Mouse (Mus musculus) granulocyte monocyte progenitor cell, adult 5-6 weeks (primary cell): ENCODE measurements around the gene Itpr1. TPM values are rescaled to one million over a fixed set of nuclear protein-coding genes. Genes with fewer than 3 reads are reported as not detected.

ENCODE experiments used
- ATAC-seq: replicated peaks from 2 replicates; pipeline ENCODE4 v1.8.0; 2016; ENCODE audit warnings: mild to moderate bottlenecking, moderate TSS enrichment, inconsistent platforms; ENCODE audit not compliant: poor library complexity, severe bottlenecking
- total RNA-seq, 2 experiments: library from RNA; stranded (forward) in 1 of 2; stranded (reverse) in 1 of 2; fragments of 200-712, 200-1000 nt in 1 of 2; fragments of >200 nt in 1 of 2; fragmentation: Nextera tagmentation in 1 of 2; gene quantifications; 2 replicates each; pipeline ENCODE4 v1.2.3; 2014 to 2017

Gene Itpr1
- total RNA-seq, 2 experiments from 2014 or later = 56.4 to 94.5 TPM

DNA sequence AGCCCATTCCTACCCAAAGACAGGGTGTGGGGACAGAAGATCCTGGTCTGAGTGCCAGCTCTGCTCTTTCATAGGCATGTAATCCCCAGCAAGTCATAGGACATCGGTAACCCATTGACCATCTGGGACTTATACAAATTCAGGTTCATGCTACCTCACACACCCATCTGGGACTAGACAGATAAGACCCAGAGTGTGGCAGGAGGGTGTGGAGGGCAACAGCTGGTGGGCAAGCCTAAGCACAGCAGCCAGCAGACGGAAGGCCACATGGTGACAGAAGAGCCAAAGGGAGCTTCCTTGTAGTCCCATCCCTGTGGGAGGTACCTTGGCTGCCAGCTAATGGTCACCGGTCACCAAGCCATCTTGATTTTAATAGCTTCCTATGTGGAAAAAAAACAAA is 316.3 kb downstream of the Itpr1 start:
- no peak for ATAC-seq

DNA sequence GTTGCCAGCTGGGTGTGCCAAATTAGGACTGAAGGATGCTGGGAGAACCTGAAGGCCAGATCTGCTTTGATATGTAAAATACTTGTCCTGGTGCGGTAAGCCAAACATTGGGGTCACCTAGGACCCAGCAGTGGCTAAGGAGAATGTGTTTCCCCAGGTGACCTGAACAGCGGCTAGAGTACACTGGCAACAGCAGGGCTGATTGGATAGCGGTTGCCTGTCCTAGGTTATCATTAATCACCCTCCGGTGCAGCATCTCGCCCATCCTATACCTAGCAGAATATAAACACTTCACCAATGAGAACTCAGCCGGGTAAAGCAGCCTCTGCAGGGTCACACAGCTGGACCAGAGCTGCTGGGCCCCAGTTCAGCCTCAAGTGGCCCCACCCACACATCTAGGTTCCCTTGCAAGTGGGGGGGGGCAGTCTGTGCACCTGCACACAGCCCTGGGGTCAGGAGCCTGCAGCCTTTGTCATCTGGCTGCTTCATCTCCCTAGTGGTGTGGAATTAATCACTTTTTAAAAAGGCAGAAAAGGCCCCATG is 318.0 kb downstream of the Itpr1 start:
- ATAC-seq = no peak

DNA sequence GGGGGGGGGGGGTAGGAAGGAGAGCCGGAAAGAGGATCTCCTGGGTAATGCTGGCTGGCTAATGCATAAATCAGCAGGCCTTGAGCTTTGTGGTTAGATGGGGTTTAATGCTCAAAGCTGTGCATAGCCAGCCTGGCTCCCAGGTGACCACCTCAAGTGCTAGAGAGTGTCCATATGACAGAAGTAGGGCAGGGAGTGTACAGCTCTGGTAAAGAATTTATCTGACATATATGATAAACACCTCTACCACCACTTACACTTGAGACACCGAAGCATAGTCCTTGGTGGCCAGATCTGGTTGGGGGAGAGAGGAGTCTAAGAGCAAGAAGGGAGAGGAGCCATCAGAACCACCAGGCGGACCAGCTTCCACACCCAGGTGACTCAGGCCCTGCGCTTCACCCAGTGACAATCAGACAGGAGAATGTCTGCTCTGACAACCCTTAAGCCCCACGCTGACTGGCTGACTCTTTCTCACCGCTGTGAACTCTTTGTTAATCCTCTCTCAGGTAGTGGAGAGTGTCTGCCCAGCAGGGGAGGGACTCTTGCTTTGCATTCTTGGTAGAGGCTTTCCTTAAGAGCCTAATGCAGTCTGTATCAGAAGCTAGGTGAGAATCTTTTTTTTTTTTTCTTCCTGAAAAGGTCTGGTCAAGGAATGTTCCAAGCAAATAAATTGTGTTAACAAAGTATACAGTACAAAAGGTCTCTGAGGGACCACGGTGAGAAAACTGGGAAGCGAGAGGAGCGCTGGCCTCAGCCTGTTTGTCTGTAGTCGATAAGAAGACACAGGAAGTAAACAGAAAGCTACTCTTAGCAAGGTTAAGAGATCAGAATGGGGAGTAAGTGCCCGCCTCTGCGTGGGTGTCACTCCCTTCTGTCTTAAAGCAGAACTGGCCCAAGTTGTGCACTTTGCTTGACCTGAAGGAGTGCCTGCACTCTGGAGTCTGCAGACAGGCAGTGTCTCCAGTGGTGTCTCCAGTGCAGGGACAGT is 318.7 kb downstream of the Itpr1 start:
- ATAC-seq = peak; percentile 7; the same call in 1 of the 2 replicates

DNA sequence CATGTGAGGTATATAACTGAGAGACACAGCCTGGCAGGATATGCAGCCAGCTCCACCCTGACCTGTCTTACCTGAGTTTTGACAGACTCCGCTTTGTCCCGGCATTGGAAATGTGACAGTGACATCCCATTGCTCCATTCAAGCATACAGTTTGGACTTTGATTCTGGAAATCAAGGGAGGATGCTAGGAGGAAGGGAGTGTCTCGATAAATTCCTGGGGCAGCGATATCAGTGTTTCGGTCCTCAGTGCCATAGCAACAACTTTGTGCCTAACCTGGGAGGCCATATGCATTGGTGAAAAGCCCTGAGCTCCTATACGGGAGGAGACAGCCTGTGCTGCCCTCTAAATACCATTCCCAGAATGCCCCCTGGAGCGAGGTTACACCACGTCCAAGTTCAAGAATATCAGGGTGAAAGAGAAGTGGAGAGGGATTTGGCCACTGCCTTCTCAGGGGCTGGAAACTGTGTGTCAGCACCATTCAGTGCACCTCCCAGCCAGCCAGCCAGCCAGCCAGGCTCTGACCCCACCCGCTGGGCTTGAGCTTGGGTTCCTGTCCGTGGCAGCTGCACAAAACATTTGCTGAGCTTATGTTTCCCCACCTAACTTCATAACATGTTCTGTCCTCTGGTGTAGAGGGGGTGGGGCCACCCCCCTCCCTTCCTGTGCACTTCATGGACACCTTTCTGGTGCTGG is 319.7 kb downstream of the Itpr1 start:
- ATAC-seq = no peak

DNA sequence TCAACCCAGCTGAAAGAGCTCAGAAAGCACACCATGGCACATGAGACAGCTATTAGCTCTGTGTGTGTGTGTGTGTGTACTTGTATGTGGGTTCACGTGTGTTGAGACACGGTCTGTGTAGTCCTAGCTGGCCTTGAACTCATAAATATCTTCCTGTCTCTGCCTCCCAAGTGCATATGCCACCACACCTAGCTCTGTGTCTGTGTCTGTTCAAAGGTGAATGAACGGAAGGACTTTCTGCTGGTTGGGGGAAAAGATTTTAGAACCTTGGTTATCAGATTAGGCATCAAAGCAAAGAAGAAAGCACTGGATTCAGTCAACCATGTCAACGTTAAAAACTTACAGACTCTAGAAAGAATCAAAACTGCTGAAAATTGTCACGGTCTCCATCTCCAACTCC is 321.2 kb downstream of the Itpr1 start:
- ATAC-seq = no peak

DNA sequence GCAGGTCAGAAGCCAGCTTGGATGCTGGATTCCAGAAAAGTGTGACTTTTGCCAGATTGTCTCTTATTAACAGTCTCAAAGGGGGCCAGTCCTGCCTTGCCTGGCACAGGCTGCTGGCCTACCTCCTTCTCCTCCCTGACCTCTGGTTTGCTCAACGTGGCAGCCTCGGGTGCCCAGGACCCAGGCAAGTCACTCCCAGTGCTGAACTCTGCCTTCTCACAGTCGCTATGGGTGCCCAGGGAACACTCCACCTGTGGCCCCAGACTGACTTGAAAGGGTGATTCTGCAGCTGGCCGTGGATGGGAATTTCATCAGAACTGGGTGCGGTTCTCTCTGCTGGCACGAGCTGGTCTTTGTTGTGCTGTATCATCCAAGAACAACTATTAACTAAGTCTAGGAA is 321.7 kb downstream of the Itpr1 start:
- ATAC-seq = no peak

DNA sequence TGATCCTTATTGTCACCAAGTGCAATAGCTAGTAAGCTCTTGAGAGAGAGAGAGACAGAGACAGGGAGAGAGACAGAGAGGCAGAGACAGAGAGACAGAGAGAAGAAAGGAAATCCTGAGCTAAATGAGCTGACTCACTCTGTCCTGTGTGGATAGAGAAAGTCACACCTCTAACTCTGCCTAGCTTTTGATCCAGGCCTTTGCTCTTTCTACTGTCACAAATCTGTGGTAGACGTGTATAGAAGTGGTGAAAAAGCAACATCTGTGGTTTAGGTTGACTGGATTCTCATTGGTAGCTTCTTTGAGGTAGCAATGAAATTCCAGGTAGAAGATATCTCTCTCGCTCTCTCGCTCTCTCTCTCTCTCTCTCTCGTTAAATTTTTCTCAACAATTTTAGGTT is 322.4 kb downstream of the Itpr1 start:
- ATAC-seq = no peak

DNA sequence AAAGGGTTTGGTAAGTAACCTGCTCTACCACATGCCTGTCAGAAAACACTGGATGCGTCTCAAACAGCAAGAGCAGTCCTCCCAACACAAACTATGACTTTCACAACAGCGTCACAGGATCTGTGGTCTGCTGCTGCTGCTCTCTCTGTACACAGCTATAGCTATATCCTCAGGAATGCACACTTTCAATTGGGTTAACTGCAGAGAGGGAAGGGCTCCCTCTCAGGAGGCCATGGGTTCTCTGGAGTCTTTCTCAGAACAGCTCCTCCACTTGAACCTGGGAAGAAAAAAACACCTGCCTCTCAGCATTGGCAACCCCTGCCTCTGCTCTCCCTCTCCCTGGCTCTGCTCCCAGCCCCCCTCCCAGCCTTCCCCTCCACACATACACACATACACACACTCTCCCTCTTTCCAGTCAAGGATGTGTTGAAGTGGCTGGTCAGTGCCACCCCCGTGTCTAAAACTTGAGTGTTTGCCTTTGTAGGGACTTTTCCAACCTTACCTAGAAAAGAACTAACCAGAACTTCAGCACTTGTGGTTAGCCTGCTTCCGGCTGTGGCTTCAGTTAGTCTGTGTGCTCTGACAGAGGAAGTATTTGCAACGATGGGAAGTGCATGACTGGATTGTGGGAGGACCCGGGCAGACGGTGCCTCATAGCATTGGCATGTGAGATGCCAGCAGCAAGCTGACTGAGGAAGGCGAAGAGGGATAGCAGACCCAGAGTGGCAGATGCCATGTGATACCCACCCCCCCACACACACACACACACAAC is 323.8 kb downstream of the Itpr1 start:
- ATAC-seq = peak; percentile 87

DNA sequence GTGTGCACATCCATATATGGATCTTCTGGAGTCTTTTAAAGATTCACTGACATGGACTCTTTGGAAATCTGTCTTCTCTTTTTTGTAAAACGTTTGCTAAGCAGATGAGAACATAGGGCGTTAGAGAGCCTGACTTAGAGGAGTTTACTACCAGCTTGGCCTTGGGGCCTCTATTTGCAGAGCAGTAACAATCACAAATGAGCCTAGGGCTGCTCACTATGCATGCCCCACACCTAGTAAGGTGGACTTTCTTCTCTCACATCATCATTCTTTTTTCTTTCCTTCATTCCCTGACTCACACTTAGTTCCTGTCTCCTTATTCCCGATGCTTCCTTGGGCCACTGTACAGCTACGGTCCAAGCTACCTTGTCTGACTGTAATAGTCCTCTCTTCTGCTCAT is 325.5 kb downstream of the Itpr1 start:
- no peak for ATAC-seq

DNA sequence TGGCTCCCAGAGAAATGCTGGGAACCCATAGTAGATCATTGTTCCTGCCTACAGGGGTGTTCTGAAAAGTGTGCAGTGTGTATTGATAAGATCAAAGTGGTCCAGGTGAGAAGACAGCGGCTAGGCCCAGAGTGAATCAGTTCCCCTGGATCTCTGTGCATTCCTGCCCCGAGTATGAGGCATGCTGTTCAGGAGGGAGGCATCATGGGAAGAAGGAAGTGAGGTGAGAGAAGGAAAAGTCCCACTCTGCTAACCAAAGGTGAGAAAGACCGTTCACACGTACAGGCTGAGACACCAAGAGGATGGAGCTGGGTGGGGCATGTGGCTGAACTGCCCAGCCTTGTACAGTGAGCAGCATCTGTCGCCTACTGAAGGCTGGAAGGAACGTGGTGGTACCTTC is 327.5 kb downstream of the Itpr1 start:
- no peak for ATAC-seq

DNA sequence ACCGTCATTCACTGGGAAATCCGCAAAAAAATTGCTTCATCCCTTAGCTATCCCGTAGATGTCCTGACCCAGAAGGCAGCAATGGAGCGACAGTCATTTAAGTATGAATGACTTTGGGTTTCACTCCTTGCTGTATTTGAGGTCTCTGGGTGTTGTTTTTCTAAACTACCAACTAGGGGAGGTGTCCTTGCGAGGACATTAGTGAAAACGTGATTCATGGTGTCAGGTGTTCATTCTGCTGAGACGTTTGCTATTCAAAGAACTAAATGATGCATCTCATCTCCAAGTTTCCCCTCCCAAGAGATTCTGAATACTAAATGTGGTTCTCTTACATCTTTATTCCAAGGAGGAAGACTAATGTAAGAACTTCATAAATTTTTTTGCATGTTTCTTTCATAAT is 332.0 kb downstream of the Itpr1 start:
- ATAC-seq = no peak

DNA sequence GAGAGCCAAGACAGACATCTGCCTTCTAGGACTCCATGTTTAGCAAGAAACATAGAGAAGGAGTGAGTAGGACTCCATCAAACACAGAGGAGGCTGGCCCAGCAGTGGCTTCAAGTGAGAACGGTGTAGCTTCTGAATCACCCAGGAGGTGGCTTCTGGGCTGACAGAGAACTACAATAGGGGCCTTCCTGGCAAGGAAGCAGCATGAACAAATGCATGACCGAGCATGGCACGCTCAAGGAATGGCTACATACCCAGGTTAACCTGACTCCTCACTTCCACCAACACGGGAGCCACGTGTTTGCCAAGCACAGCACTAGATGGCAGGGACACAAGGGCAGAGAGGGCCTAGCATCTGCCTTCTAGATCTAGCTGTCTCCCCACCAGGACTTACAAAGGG is 332.6 kb downstream of the Itpr1 start:
- no peak for ATAC-seq

DNA sequence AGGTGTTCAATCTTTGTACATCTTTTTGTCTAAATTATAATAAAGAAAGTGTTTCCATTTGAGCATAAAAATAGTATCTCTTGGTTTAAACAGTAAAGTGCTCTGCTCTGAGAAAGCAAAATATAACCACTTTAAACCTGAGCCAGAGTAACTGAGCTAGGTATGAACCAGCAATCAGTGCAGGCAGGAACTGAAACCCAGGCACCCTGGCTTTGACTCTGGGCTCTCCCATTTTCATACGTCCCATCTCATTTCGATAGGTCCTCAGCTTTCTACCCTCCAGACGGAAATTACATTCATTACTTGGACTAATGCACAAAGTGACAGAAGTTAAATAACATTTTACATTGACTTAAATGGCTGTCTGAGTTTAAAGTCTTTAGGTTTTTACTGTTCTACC is 335.5 kb downstream of the Itpr1 start:
- no peak for ATAC-seq

DNA sequence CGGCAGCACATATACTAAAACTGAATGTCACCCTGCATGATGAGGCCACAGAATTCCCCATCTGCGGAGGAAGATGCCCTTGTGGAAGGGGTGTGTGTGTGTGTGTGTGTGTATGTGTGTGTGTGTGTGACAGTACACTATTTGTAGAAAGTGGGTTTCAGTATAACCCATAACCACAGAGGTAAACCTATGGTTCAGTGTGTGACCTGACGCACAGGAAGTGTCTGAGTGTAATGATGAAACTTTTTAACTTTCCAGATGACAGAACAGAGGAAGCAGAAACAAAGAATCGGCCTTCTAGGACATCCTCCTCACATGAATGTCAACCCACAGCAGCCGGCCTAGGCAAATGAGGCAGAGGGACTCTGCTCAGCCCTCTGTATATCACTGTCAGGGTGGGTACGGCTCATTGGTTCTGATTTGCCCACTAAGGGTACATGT is 336.6 kb downstream of the Itpr1 start:
- ATAC-seq = peak; percentile 85

DNA sequence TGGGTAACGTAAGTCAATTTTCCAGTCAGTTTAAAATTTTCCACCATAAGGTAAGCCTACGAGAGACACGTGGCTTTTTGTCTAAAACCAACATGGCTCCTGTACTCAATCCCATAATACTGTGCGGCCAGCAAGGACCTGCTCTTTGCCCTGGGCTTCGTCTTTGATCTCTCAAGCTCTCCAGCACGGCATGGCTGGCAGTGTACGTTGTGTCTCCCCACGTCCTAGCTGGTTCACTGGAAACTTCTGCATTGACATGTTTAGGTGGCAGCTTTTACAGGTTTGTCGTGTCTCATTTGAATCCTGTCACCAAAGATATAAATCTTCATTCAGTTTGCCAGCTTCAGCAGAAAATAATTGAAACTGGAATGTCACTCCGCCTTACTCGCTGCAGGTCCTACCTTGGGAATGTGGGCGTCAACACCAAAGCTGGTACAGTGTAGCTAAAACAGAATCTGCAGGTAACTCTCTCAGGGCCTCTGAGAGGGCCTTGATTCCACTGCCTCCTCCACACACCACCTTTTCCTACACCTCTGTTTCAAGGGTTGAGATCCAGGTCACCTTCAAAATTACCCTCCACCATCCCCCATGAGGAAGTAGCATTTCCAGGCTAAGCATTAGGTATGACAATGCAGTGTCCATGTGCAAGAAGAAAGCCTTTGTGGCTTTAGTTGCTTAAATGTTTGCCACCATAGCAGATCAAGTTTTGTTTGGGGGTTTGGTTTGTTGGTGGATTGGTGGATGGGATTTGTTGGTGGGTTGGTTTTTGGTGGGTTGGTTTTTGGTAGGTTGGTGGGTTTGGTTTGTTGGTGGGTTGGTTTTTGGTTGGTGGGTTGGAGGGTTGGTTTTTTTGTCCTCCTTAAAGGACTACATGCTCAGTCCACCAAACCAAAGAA is 339.1 kb downstream of the Itpr1 start:
- no peak for ATAC-seq

DNA sequence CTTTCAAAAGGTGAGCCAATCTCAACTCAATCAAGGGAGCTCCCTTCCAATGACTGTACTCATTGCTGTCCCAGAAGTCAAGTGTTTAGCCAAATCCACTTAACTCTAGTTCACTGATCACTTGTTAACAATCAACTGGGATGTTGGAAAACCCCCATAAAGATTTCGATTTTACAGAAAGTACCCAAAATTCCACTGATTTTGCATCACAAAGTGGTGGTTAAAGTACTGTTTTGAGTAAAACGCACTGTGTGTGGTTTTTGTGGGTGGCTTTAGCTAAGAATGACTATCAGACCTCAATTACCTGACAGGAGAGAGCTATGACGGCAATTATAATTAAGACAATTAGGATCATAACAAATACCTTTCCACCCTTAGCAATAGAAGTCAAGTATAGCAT is 340.1 kb downstream of the Itpr1 start:
- no peak for ATAC-seq

DNA sequence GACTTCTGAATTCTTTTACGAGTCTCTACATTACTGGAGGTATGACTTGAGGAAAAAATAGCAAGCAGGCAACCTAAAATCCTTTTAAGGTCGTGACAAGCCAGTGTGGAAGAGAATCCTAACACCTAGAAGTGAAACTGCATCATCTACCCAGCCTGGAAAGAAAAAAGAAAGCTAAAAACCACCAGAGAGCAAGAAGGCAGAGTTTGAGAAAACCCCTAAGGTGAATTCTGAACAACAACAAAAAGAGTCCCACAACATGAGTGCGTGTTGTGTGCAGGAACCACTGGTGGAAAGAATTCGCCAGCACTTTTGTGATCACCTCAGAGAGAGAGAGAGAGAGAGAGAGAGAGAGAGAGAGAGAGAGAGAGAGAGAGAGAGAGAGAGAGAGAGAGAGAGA is 340.6 kb downstream of the Itpr1 start:
- no peak for ATAC-seq

DNA sequence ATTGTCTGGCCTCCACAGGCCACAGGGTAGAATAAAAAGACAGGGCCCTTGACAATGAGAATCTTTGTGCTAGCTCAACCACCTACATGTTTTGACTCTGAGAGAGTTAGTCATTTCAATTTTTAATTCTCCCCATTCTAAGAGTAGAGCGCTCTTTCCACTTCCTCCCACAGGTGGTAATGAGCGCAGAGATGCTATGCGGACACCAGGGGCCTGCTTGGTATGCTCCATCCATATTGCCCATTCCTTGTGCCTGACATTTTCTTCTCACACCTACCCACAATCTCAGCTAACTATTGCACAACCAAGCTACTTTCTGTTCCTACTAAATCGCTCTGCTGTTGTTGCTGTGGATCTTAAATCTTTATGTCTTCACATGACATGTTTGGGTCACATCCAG is 341.5 kb downstream of the Itpr1 start:
- ATAC-seq = peak; percentile 70

DNA sequence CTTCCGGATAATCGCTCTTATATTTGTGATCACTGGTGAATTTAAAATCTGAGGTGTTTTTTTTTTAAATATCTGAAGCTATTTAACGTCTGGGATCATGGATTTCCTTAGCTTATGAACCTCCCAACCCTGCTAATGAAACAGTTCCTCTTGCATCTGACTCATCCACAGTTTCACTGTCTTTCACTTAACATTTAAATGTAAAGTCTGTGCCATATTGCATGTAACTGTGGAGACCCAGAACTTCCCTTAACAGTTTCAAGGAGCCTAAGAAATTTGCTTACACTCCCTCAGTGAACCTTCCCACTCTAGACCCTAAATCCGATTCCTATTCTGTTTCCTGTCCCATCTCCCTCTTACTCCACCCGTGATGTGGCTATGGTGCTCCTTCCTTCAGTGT is 342.0 kb downstream of the Itpr1 start:
- peak; percentile 75 for ATAC-seq
